Mouse (Mus musculus): ENCODE results near the gene Swt1. TPM values are rescaled to one million over a fixed set of nuclear protein-coding genes. Genes with fewer than 3 reads are reported as not detected.
"Not testable (repeated sequence)": the region's sequence is repeated elsewhere in the genome, so short reads cannot be mapped to it uniquely, and the experiment has no call there.

The Swt1 gene
- polyA plus RNA-seq, 1 experiment = 1.7 TPM

- Histone ChIP-seq H3K79me3 (ENCODE audit: low read depth) (no peaks in the 10 kb centered on the region), H3K36me3 (ENCODE audit: control insufficient read depth, insufficient read depth) (peaks cover 77% of the 10 kb centered on the region), H3K27me3 (ENCODE audit: control insufficient read depth, insufficient read depth, insufficient read length) (no peaks in the 10 kb centered on the region), H3K79me2 (ENCODE audit: control insufficient read depth, insufficient read depth) (no peaks in the 10 kb centered on the region), H3K4me3 (ENCODE audit: insufficient read depth, poor library complexity, severe bottlenecking) (no peak overlapping the region), H3ac (ENCODE audit: control insufficient read depth, insufficient read length, low read depth) (no peak overlapping the region)
- no peak for TF ChIP-seq USF1 (IDR thresholded peaks at IDR 0.05; ENCODE audit: low read depth)
- TF ChIP-seq MYOD1 (IDR thresholded peaks at IDR 0.05; ENCODE audit: control insufficient read depth, insufficient read length, low read depth) = no peak
- TF ChIP-seq FOSL1 (IDR thresholded peaks at IDR 0.05; ENCODE audit: insufficient read depth, low read length, poor library complexity, severe bottlenecking) = no peak
- TF ChIP-seq CEBPB (IDR thresholded peaks at IDR 0.05; ENCODE audit: low read depth) = no peak
- no peak for TF ChIP-seq MYOG (IDR thresholded peaks at IDR 0.05; ENCODE audit: control insufficient read depth, extremely low read depth, insufficient read length)
- no peak for TF ChIP-seq MAX (IDR thresholded peaks at IDR 0.05)
- TF ChIP-seq CTCF (IDR thresholded peaks at IDR 0.05; ENCODE audit: control insufficient read depth, insufficient read depth, insufficient read length) = no peak
Observed at GRCm38 (mm10) chr1:151366944-151367605, 61.2 kb downstream of the Swt1 start.

GRCm38 (mm10) chr1:151359374-151359773, 68.9 kb downstream of the Swt1 start:
- Histone ChIP-seq H3ac (ENCODE audit: control insufficient read depth, insufficient read length, low read depth) (no peak overlapping the region), H3K36me3 (ENCODE audit: control insufficient read depth, insufficient read depth) (peaks cover 100% of the 10 kb centered on the region), H3K79me2 (ENCODE audit: control insufficient read depth, insufficient read depth) (no peaks in the 10 kb centered on the region), H3K4me3 (ENCODE audit: insufficient read depth, poor library complexity, severe bottlenecking) (no peak overlapping the region), H3K79me3 (ENCODE audit: low read depth) (no peaks in the 10 kb centered on the region), H3K27me3 (ENCODE audit: control insufficient read depth, insufficient read depth, insufficient read length) (no peaks in the 10 kb centered on the region)
- TF ChIP-seq MYOD1 (IDR thresholded peaks at IDR 0.05; ENCODE audit: control insufficient read depth, insufficient read length, low read depth) = no peak
- TF ChIP-seq CTCF (IDR thresholded peaks at IDR 0.05; ENCODE audit: control insufficient read depth, insufficient read depth, insufficient read length) = no peak
- TF ChIP-seq FOSL1 (IDR thresholded peaks at IDR 0.05; ENCODE audit: insufficient read depth, low read length, poor library complexity, severe bottlenecking) = no peak
- TF ChIP-seq CEBPB (IDR thresholded peaks at IDR 0.05; ENCODE audit: low read depth) = no peak
- TF ChIP-seq MYOG (IDR thresholded peaks at IDR 0.05; ENCODE audit: control insufficient read depth, extremely low read depth, insufficient read length) = no peak
- no peak for TF ChIP-seq USF1 (IDR thresholded peaks at IDR 0.05; ENCODE audit: low read depth)
- TF ChIP-seq MAX (IDR thresholded peaks at IDR 0.05) = no peak

GRCm38 (mm10) chr1:151355994-151356393, 72.3 kb downstream of the Swt1 start:
- Histone ChIP-seq H3K79me2 (ENCODE audit: control insufficient read depth, insufficient read depth) (peaks cover 16% of the 10 kb centered on the region), H3ac (ENCODE audit: control insufficient read depth, insufficient read length, low read depth) (no peak overlapping the region), H3K36me3 (ENCODE audit: control insufficient read depth, insufficient read depth) (peaks cover 100% of the 10 kb centered on the region), H3K4me3 (ENCODE audit: insufficient read depth, poor library complexity, severe bottlenecking) (no peak overlapping the region), H3K79me3 (ENCODE audit: low read depth) (peaks cover 6% of the 10 kb centered on the region), H3K27me3 (ENCODE audit: control insufficient read depth, insufficient read depth, insufficient read length) (no peaks in the 10 kb centered on the region)
- no peak for TF ChIP-seq MAX (IDR thresholded peaks at IDR 0.05)
- no peak for TF ChIP-seq USF1 (IDR thresholded peaks at IDR 0.05; ENCODE audit: low read depth)
- no peak for TF ChIP-seq CEBPB (IDR thresholded peaks at IDR 0.05; ENCODE audit: low read depth)
- TF ChIP-seq FOSL1 (IDR thresholded peaks at IDR 0.05; ENCODE audit: insufficient read depth, low read length, poor library complexity, severe bottlenecking) = no peak
- no peak for TF ChIP-seq CTCF (IDR thresholded peaks at IDR 0.05; ENCODE audit: control insufficient read depth, insufficient read depth, insufficient read length)
- no peak for TF ChIP-seq MYOD1 (IDR thresholded peaks at IDR 0.05; ENCODE audit: control insufficient read depth, insufficient read length, low read depth)

- H3K27me3 ChIP-seq (ENCODE audit: control insufficient read depth, insufficient read depth, insufficient read length) = no peaks in the 10 kb centered on the region
- TF ChIP-seq MYOG (IDR thresholded peaks at IDR 0.05; ENCODE audit: control insufficient read depth, extremely low read depth, insufficient read length) (no peak), CEBPB (IDR thresholded peaks at IDR 0.05; ENCODE audit: low read depth) (no peak), FOSL1 (IDR thresholded peaks at IDR 0.05; ENCODE audit: insufficient read depth, low read length, poor library complexity, severe bottlenecking) (no peak), USF1 (IDR thresholded peaks at IDR 0.05; ENCODE audit: low read depth) (no peak), MYOD1 (IDR thresholded peaks at IDR 0.05; ENCODE audit: control insufficient read depth, insufficient read length, low read depth) (no peak), MAX (IDR thresholded peaks at IDR 0.05) (no peak), CTCF (IDR thresholded peaks at IDR 0.05; ENCODE audit: control insufficient read depth, insufficient read depth, insufficient read length) (no peak)
- peaks cover 47% of the 10 kb centered on the region for H3K79me2 ChIP-seq (ENCODE audit: control insufficient read depth, insufficient read depth)
- peaks cover 95% of the 10 kb centered on the region for H3K36me3 ChIP-seq (ENCODE audit: control insufficient read depth, insufficient read depth)
- H3ac ChIP-seq (ENCODE audit: control insufficient read depth, insufficient read length, low read depth) = no peak overlapping the region
- peaks cover 30% of the 10 kb centered on the region for H3K79me3 ChIP-seq (ENCODE audit: low read depth)
- no peak overlapping the region for H3K4me3 ChIP-seq (ENCODE audit: insufficient read depth, poor library complexity, severe bottlenecking)
Observed at GRCm38 (mm10) chr1:151352911-151353310, 75.3 kb downstream of the Swt1 start.

- H3K4me3 ChIP-seq (ENCODE audit: insufficient read depth, poor library complexity, severe bottlenecking) = not testable (repeated sequence)
Observed at GRCm38 (mm10) chr1:151348293-151348692, 80.0 kb downstream of the Swt1 start.

GRCm38 (mm10) chr1:151346681-151347127, 81.6 kb downstream of the Swt1 start:
- TF ChIP-seq CEBPB (IDR thresholded peaks at IDR 0.05; ENCODE audit: low read depth) = no peak
- TF ChIP-seq MYOG (IDR thresholded peaks at IDR 0.05; ENCODE audit: control insufficient read depth, extremely low read depth, insufficient read length) = no peak
- no peak for TF ChIP-seq USF1 (IDR thresholded peaks at IDR 0.05; ENCODE audit: low read depth)
- TF ChIP-seq MYOD1 (IDR thresholded peaks at IDR 0.05; ENCODE audit: control insufficient read depth, insufficient read length, low read depth) = no peak
- TF ChIP-seq CTCF (IDR thresholded peaks at IDR 0.05; ENCODE audit: control insufficient read depth, insufficient read depth, insufficient read length) = no peak
- no peak for TF ChIP-seq FOSL1 (IDR thresholded peaks at IDR 0.05; ENCODE audit: insufficient read depth, low read length, poor library complexity, severe bottlenecking)
- no peak for TF ChIP-seq MAX (IDR thresholded peaks at IDR 0.05)
- no peak overlapping the region for H3K4me3 ChIP-seq (ENCODE audit: insufficient read depth, poor library complexity, severe bottlenecking)
- no peak overlapping the region for H3ac ChIP-seq (ENCODE audit: control insufficient read depth, insufficient read length, low read depth)
- H3K79me2 ChIP-seq (ENCODE audit: control insufficient read depth, insufficient read depth) = peaks cover 74% of the 10 kb centered on the region
- H3K36me3 ChIP-seq (ENCODE audit: control insufficient read depth, insufficient read depth) = peaks cover 43% of the 10 kb centered on the region
- H3K79me3 ChIP-seq (ENCODE audit: low read depth) = peaks cover 56% of the 10 kb centered on the region
- H3K27me3 ChIP-seq (ENCODE audit: control insufficient read depth, insufficient read depth, insufficient read length) = no peaks in the 10 kb centered on the region

More at GRCm38 (mm10) chr1:151348293-151348692, 80.0 kb downstream of the Swt1 start:
- not testable (repeated sequence) for H3ac ChIP-seq (ENCODE audit: control insufficient read depth, insufficient read length, low read depth); H3K27me3 ChIP-seq (ENCODE audit: control insufficient read depth, insufficient read depth, insufficient read length)
- Histone ChIP-seq H3K79me3 (ENCODE audit: low read depth) (peaks cover 56% of the 10 kb centered on the region), H3K36me3 (ENCODE audit: control insufficient read depth, insufficient read depth) (peaks cover 59% of the 10 kb centered on the region), H3K79me2 (ENCODE audit: control insufficient read depth, insufficient read depth) (peaks cover 83% of the 10 kb centered on the region)

All from C2C12 (cell line).